In the genomic region with DNA sequence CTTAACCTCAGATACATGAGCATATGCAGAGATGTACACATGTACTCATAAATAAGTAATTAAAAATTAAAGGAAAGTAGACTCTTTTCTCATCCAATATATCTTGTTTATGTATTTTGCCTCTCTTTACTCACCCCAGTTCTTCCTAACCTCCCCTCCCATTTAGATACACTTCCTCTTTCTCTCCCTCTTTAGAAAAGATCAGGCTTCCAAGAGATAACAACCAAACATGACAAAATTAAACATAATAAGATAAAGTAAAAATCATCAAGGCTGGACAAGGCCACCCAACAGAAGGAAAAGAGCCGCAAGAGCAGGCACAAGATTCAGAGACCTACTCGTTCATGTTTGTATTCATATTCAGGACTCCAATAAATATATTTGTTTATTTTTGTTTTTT, we compare ENCODE assay signal across 35 mouse cellular contexts.
"Had no signal": no experiment of that assay in that cellular context is flagged by ENCODE, and none has a peak within 500 bp of the region (broad histone marks: within the 10 kb centered on the region; RNA-seq: fewer than 3 reads in every experiment).

No protein-coding gene starts in this region.

- H3K27me3 ChIP-seq: heart, embryonic 12.5 days; heart, embryonic 13.5 days; heart, embryonic 15.5 days; hindbrain, embryonic 12.5 days; hindbrain, embryonic 13.5 days; hindbrain, embryonic 15.5 days; intestine, embryonic 15.5 days; kidney, embryonic 15.5 days had no signal

- H3K4me2 ChIP-seq: heart, embryonic 11.5 days; heart, embryonic 12.5 days; heart, embryonic 13.5 days; heart, embryonic 15.5 days; hindbrain, embryonic 12.5 days; hindbrain, embryonic 13.5 days; hindbrain, embryonic 14.5 days; hindbrain, embryonic 15.5 days; intestine, embryonic 15.5 days; kidney, embryonic 15.5 days had no signal

- DNase-seq: heart, postnatal 14 days; heart, postnatal 36 days; heart, postnatal 4 days; kidney, adult 11 months; kidney, adult 18-20 months; kidney, adult 2 months; kidney, adult 8-10 months; kidney, adult 9 months; kidney, postnatal 10 days; kidney, postnatal 14 days; kidney, postnatal 25 days; kidney, postnatal 36 days; kidney, postnatal 4 days; layer of hippocampus, adult 9-11 months; layer of hippocampus, postnatal 36 days had no signal

- ATAC-seq: hindbrain, embryonic 16.5 days; hindbrain, postnatal 0 days; inflammation-experienced regulatory T-cells, adult 6 months; intestine, embryonic 15.5 days; intestine, embryonic 16.5 days; intestine, postnatal 0 days had no signal

- H3K36me3 ChIP-seq: heart, embryonic 10.5 days; heart, embryonic 12.5 days; heart, embryonic 13.5 days; heart, embryonic 15.5 days; hindbrain, embryonic 10.5 days; hindbrain, embryonic 12.5 days; hindbrain, embryonic 13.5 days; hindbrain, embryonic 15.5 days; intestine, embryonic 15.5 days; kidney, embryonic 15.5 days had no signal

- H3K4me1 ChIP-seq: heart, embryonic 10.5 days; heart, embryonic 12.5 days; heart, embryonic 13.5 days; heart, embryonic 15.5 days; hindbrain, embryonic 10.5 days; hindbrain, embryonic 12.5 days; hindbrain, embryonic 13.5 days; hindbrain, embryonic 15.5 days; intestine, embryonic 15.5 days; kidney, embryonic 15.5 days had no signal

- H3K9ac ChIP-seq: heart, embryonic 12.5 days; heart, embryonic 13.5 days; heart, embryonic 15.5 days; hindbrain, embryonic 12.5 days; hindbrain, embryonic 13.5 days; hindbrain, embryonic 14.5 days; hindbrain, embryonic 15.5 days; intestine, embryonic 15.5 days; kidney, embryonic 15.5 days had no signal

- H3K27ac ChIP-seq: heart, embryonic 10.5 days; heart, embryonic 13.5 days; heart, embryonic 15.5 days; hindbrain, embryonic 10.5 days; hindbrain, embryonic 12.5 days; hindbrain, embryonic 13.5 days; hindbrain, embryonic 14.5 days; hindbrain, embryonic 15.5 days; hindbrain, postnatal 0 days; intestine, embryonic 15.5 days; kidney, embryonic 15.5 days; kidney, postnatal 0 days; layer of hippocampus, adult 2 months; left cerebral cortex, adult 2 months had no signal

- H3K4me3 ChIP-seq: heart, embryonic 10.5 days; heart, embryonic 12.5 days; heart, embryonic 13.5 days; heart, embryonic 15.5 days; hindbrain, embryonic 10.5 days; hindbrain, embryonic 12.5 days; hindbrain, embryonic 13.5 days; hindbrain, embryonic 15.5 days; intestine, embryonic 15.5 days; kidney, embryonic 15.5 days; layer of hippocampus, adult 2 months; left cerebral cortex, adult 2 months had no signal

- H3K9me3 ChIP-seq: heart, embryonic 10.5 days; heart, embryonic 15.5 days; hindbrain, embryonic 15.5 days; intestine, embryonic 15.5 days; kidney, embryonic 15.5 days had no signal
